Mouse (Mus musculus): ENCODE results near the gene Gpatch3. TPM values are rescaled to one million over a fixed set of nuclear protein-coding genes. Genes with fewer than 3 reads are reported as not detected.
A peak's percentile ranks its signal among the peaks of the same experiment; 100 is the strongest.

Gene Gpatch3
- polyA plus RNA-seq, 1 experiment from 2014 or later: 7.1 TPM

DNA sequence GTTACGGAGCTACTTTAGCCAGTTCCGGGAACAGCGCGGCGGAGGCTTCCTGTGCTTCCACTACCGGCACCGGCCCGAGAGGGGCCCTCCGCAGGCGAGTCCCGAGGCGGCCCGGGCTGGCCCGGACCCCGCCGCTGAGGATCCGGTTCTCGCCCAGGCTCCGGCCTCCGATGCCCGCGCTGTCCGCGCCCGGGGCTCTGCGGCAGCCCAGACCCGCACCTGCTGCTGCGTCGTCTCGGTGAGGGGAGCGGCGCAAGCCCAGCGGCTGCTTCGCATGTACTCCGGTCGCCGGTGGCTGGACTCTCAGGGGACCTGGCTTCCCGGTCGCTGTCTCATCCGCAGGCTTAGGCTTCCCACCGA is 278 bp downstream of the Gpatch3 start:
- ATAC-seq: peak; percentile 38
- no peak for TF ChIP-seq CTCF (IDR thresholded peaks at IDR 0.05; ENCODE audit: low read depth)
- Histone ChIP-seq H3K4me3 (ENCODE audit: low read depth, low read length) (peak overlapping the region; percentile 92), H3K4me2 (replicated peaks; ENCODE audit: low read depth) (peak overlapping the region; percentile 98), H3K9ac (ENCODE audit: low read depth, low read length) (peak overlapping the region; percentile 96), H3K36me3 (ENCODE audit: control insufficient read depth, insufficient read depth) (peaks cover 22% of the 10 kb centered on the region), H3K27me3 (replicated peaks; ENCODE audit: control insufficient read depth, insufficient read depth, low read length) (no peaks in the 10 kb centered on the region), H3K4me1 (replicated peaks; ENCODE audit: control insufficient read depth, insufficient read depth, low read length) (0 out of 2 replicates have a peak, but pooled peaks cover 3% of the 10 kb centered on the region), H3K9me3 (ENCODE audit: control insufficient read depth) (no peaks in the 10 kb centered on the region), H3K27ac (ENCODE audit: low read depth, low read length) (peak overlapping the region; percentile 76)
- under 1% methylated on average over 39 of the region's 41 CpGs for WGBS

DNA sequence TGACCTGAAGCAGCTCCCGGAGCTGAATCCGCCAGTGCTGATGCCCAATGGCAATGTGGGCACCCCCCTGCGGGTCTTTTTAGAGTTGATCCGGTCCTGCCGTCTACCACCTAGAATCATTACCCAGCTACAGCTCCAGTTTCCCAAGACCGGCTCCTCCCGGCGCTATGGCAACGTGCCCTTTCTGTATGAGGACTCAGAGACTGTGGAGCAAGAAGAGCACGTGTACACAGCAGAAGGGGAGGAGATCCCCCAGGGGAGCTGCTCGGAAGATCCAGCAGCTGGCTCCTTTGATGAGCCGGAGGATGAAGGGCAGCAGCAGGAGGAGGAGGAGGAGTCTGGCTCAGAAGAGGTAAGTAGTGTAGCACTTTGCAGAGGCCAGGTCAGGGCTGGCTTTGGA is 3.4 kb downstream of the Gpatch3 start:
- Histone ChIP-seq H3K36me3 (ENCODE audit: control insufficient read depth, insufficient read depth) (peaks cover 46% of the 10 kb centered on the region), H3K9ac (ENCODE audit: low read depth, low read length) (no peak overlapping the region), H3K4me2 (replicated peaks; ENCODE audit: low read depth) (no peak overlapping the region), H3K27ac (ENCODE audit: low read depth, low read length) (no peak overlapping the region), H3K9me3 (ENCODE audit: control insufficient read depth) (no peaks in the 10 kb centered on the region), H3K4me1 (replicated peaks; ENCODE audit: control insufficient read depth, insufficient read depth, low read length) (0 out of 2 replicates have a peak, but pooled peaks cover 3% of the 10 kb centered on the region), H3K4me3 (ENCODE audit: low read depth, low read length) (no peak overlapping the region), H3K27me3 (replicated peaks; ENCODE audit: control insufficient read depth, insufficient read depth, low read length) (no peaks in the 10 kb centered on the region)
- no peak for TF ChIP-seq CTCF (IDR thresholded peaks at IDR 0.05; ENCODE audit: low read depth)
- WGBS: 78% methylated on average over 12 of the region's 12 CpGs
- no peak for ATAC-seq

DNA sequence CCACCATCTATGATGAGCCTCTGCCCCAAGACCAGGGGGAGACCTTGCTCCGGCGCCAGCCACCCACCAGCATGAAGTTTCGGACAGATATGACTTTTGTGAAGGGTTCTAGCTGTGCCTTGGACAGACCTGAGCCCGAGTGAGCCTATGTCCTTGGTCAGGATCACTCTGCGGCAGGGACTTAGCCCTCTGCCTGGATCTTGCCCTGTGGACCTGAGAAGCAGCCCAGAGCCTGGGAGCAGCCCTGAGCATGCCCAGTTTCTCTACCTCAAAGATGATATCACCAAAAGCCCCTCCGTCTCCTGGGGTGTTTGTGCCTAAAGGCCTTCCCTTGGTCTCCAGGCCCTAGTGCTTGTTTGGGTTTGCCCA is 9.1 kb downstream of the Gpatch3 start:
- Histone ChIP-seq H3K36me3 (ENCODE audit: control insufficient read depth, insufficient read depth) (peaks cover 62% of the 10 kb centered on the region), H3K4me2 (replicated peaks; ENCODE audit: low read depth) (peak overlapping the region; percentile 91), H3K4me3 (ENCODE audit: low read depth, low read length) (peak overlapping the region; percentile 75), H3K27me3 (replicated peaks; ENCODE audit: control insufficient read depth, insufficient read depth, low read length) (no peaks in the 10 kb centered on the region), H3K27ac (ENCODE audit: low read depth, low read length) (peak overlapping the region; percentile 79), H3K4me1 (replicated peaks; ENCODE audit: control insufficient read depth, insufficient read depth, low read length) (0 out of 2 replicates have a peak, but pooled peaks cover 7% of the 10 kb centered on the region), H3K9me3 (ENCODE audit: control insufficient read depth) (no peaks in the 10 kb centered on the region), H3K9ac (ENCODE audit: low read depth, low read length) (peak overlapping the region; percentile 81)
- peak; percentile 63 for ATAC-seq
- WGBS: 51% methylated on average over 6 of the region's 6 CpGs
- no peak for TF ChIP-seq CTCF (IDR thresholded peaks at IDR 0.05; ENCODE audit: low read depth)

DNA sequence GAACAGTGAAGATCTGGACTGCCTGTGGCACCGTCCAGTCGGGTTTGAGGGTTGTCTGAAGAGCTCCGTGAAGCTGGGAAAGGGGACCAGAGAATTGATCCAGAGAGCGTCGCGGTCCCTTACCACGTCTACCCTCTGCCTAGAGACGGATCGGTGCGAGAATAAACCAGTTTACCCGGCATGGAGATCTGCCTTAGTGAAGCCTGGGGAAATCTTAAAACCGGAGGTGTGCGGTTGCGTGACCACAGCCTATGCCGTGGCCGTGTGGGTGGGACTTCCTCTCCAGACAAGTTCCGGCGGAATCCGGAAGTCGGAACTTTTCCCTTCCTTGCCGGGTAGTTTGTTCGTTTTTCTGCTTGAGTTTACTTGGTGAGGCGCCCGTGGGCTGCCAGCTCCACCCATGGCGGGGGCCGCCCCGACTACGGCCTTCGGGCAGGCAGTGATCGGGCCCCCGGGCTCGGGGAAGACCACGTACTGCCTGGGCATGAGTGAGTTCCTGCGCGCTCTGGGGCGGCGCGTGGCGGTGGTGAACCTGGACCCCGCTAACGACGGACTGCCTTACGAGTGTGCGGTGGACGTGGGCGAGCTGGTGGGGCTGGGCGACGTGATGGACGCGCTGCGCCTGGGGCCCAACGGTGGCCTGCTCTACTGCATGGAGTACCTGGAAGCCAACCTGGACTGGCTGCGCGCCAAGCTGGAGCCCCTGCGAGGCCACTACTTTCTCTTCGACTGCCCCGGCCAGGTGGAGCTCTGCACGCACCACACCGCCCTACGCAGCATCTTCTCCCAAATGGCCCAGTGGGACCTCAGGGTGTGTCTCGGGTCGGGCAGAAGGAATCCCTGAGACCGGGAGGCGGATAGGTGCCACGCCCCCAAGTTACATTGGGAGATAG is 9.8 kb downstream of the Gpatch3 start, which contains the start of gene Gpn2:
Gene Gpn2 (plus strand): TSS at position 304 of the 893 bp plus-strand sequence.
- Histone ChIP-seq H3K4me2 (replicated peaks; ENCODE audit: low read depth) (peak within 1 kb of the TSS; percentile 91), H3K9me3 (ENCODE audit: control insufficient read depth) (no peaks in the 10 kb centered on the region), H3K36me3 (ENCODE audit: control insufficient read depth, insufficient read depth) (peaks cover 61% of the 10 kb centered on the region), H3K27me3 (replicated peaks; ENCODE audit: control insufficient read depth, insufficient read depth, low read length) (no peaks in the 10 kb centered on the region), H3K27ac (ENCODE audit: low read depth, low read length) (peak within 1 kb of the TSS; percentile 79), H3K9ac (ENCODE audit: low read depth, low read length) (peak within 1 kb of the TSS; percentile 81), H3K4me3 (ENCODE audit: low read depth, low read length) (peak within 1 kb of the TSS; percentile 75), H3K4me1 (replicated peaks; ENCODE audit: control insufficient read depth, insufficient read depth, low read length) (0 out of 2 replicates have a peak, but pooled peaks cover 7% of the 10 kb centered on the region)
- ATAC-seq: peak; percentile 74
- 1% methylated on average over 65 of the region's 65 CpGs for WGBS
- TF ChIP-seq CTCF (IDR thresholded peaks at IDR 0.05; ENCODE audit: low read depth): no peak

- Histone ChIP-seq H3K36me3 (ENCODE audit: control insufficient read depth, insufficient read depth) (peaks cover 40% of the 10 kb centered on the region), H3K9ac (ENCODE audit: low read depth, low read length) (no peak overlapping the region), H3K4me2 (replicated peaks; ENCODE audit: low read depth) (no peak overlapping the region), H3K9me3 (ENCODE audit: control insufficient read depth) (no peaks in the 10 kb centered on the region), H3K4me1 (replicated peaks; ENCODE audit: control insufficient read depth, insufficient read depth, low read length) (no peaks in the 10 kb centered on the region), H3K4me3 (ENCODE audit: low read depth, low read length) (no peak overlapping the region), H3K27me3 (replicated peaks; ENCODE audit: control insufficient read depth, insufficient read depth, low read length) (no peaks in the 10 kb centered on the region), H3K27ac (ENCODE audit: low read depth, low read length) (no peak overlapping the region)
- peak; percentile 4; the same call in 1 of the 2 replicates for ATAC-seq
- TF ChIP-seq CTCF (IDR thresholded peaks at IDR 0.05; ENCODE audit: low read depth): peak; percentile 91
- WGBS: 25% methylated on average over 7 of the region's 7 CpGs
Measured at GRCm38 (mm10) chr4:133592570-133592969, 18.0 kb downstream of the Gpatch3 start.

GRCm38 (mm10) chr4:133595538-133595937 is 21.0 kb downstream of the Gpatch3 start:
- TF ChIP-seq CTCF (IDR thresholded peaks at IDR 0.05; ENCODE audit: low read depth): no peak
- Histone ChIP-seq H3K4me2 (replicated peaks; ENCODE audit: low read depth) (no peak overlapping the region), H3K27ac (ENCODE audit: low read depth, low read length) (no peak overlapping the region), H3K27me3 (replicated peaks; ENCODE audit: control insufficient read depth, insufficient read depth, low read length) (no peaks in the 10 kb centered on the region), H3K4me3 (ENCODE audit: low read depth, low read length) (no peak overlapping the region), H3K4me1 (replicated peaks; ENCODE audit: control insufficient read depth, insufficient read depth, low read length) (0 out of 2 replicates have a peak, but pooled peaks cover 2% of the 10 kb centered on the region), H3K36me3 (ENCODE audit: control insufficient read depth, insufficient read depth) (peaks cover 13% of the 10 kb centered on the region), H3K9me3 (ENCODE audit: control insufficient read depth) (no peaks in the 10 kb centered on the region), H3K9ac (ENCODE audit: low read depth, low read length) (no peak overlapping the region)
- WGBS: 68% methylated on average over 7 of the region's 7 CpGs
- no peak for ATAC-seq
